Mouse (Mus musculus): ENCODE results near the gene Zfp652.

- no peak for TF ChIP-seq POLR2A (IDR thresholded peaks at IDR 0.05; ENCODE audit: borderline replicate concordance, extremely low read depth, low read depth, low read length)
- no peak for TF ChIP-seq CTCF (IDR thresholded peaks at IDR 0.05; ENCODE audit: insufficient read depth, low read length)
Measured at GRCm38 (mm10) chr11:95748331-95748730, 35.9 kb downstream of the Zfp652 start.

Measured in lung, adult 2 months (tissue).